Mouse (Mus musculus) myocyte (in vitro differentiated cells): ENCODE results near the gene Npas2.

Experiments used
- CEBPB ChIP-seq: IDR thresholded peaks from 2 replicates; pipeline ENCODE4 v1.6.1; 2011; ENCODE audit warnings: mild to moderate bottlenecking, moderate library complexity; ENCODE audit not compliant: poor library complexity, insufficient read depth, severe bottlenecking
- E2F4 ChIP-seq: IDR thresholded peaks from one replicate; pipeline ENCODE4 v1.6.1; 2011; ENCODE audit warnings: mild to moderate bottlenecking, control low read depth, moderate library complexity; ENCODE audit not compliant: insufficient read depth
- MAX ChIP-seq: IDR thresholded peaks from one replicate; pipeline ENCODE4 v1.6.1; 2011; ENCODE audit warnings: low read depth, mild to moderate bottlenecking, control low read depth
- POLR2A ChIP-seq: IDR thresholded peaks from one replicate; pipeline ENCODE4 v1.6.1; 2011; ENCODE audit warnings: low read depth, mild to moderate bottlenecking, control low read depth, moderate library complexity; ENCODE audit not compliant: insufficient read length
- POLR2AphosphoS2 ChIP-seq: IDR thresholded peaks from one replicate; pipeline ENCODE4 v1.6.1; 2011; ENCODE audit warnings: low read depth, control low read depth; ENCODE audit not compliant: insufficient read length
- REST ChIP-seq: IDR thresholded peaks from one replicate; pipeline ENCODE4 v1.6.1; 2011; ENCODE audit warnings: mild to moderate bottlenecking, control low read depth, moderate library complexity; ENCODE audit not compliant: insufficient read depth, insufficient read length
- SRF ChIP-seq: IDR thresholded peaks from one replicate; pipeline ENCODE4 v1.6.1; 2011; ENCODE audit warnings: low read depth; ENCODE audit not compliant: control insufficient read depth, insufficient read length
- TCF3 ChIP-seq: IDR thresholded peaks from one replicate; pipeline ENCODE4 v1.6.1; 2011; ENCODE audit warnings: low read depth, control low read depth; ENCODE audit not compliant: insufficient read length
- USF1 ChIP-seq: IDR thresholded peaks from one replicate; pipeline ENCODE4 v1.6.1; 2011; ENCODE audit warnings: low read depth, mild to moderate bottlenecking, control low read depth, moderate library complexity

- TF ChIP-seq POLR2AphosphoS2 = no peak
- TF ChIP-seq POLR2A = no peak
- TF ChIP-seq USF1 = no peak
- TF ChIP-seq TCF3 = no peak
- TF ChIP-seq CEBPB = no peak
- TF ChIP-seq MAX = no peak
- TF ChIP-seq SRF = no peak
- TF ChIP-seq REST = no peak
- no peak for TF ChIP-seq E2F4
Measured at GRCm38 (mm10) chr1:39163077-39163476, 30.5 kb upstream of the Npas2 start.
